Mouse (Mus musculus) hematopoietic stem cell, adult 5-6 weeks (primary cell): ENCODE results near the gene Gcdh. TPM values are rescaled to one million over a fixed set of nuclear protein-coding genes. Genes with fewer than 3 reads are reported as not detected.
A peak's percentile ranks its signal among the peaks of the same experiment; 100 is the strongest.

Source experiments
- ATAC-seq, 2 experiments: fragments of 125-278 bp in 1 of 2; replicated peaks in 1 of 2; 2 replicates each; pipeline ENCODE4 v1.8.0; 2016 to 2017; ENCODE audit warnings: inconsistent platforms in 2 of 2, mild to moderate bottlenecking in 2 of 2, moderate number of reproducible peaks in 2 of 2, low read depth in 1 of 2, moderate TSS enrichment in 1 of 2; ENCODE audit not compliant: low FRiP score in 2 of 2, poor library complexity in 2 of 2, severe bottlenecking in 2 of 2, insufficient read depth in 1 of 2, low TSS enrichment in 1 of 2
- total RNA-seq: library from RNA; stranded (forward); fragments of 172-1452, 232-1000 nt; gene quantifications from 2 replicates; pipeline ENCODE4 v1.2.3, GENCODE M21; 2017

The Gcdh gene
- total RNA-seq, 1 experiment from 2014 or later: 37.4 TPM

DNA sequence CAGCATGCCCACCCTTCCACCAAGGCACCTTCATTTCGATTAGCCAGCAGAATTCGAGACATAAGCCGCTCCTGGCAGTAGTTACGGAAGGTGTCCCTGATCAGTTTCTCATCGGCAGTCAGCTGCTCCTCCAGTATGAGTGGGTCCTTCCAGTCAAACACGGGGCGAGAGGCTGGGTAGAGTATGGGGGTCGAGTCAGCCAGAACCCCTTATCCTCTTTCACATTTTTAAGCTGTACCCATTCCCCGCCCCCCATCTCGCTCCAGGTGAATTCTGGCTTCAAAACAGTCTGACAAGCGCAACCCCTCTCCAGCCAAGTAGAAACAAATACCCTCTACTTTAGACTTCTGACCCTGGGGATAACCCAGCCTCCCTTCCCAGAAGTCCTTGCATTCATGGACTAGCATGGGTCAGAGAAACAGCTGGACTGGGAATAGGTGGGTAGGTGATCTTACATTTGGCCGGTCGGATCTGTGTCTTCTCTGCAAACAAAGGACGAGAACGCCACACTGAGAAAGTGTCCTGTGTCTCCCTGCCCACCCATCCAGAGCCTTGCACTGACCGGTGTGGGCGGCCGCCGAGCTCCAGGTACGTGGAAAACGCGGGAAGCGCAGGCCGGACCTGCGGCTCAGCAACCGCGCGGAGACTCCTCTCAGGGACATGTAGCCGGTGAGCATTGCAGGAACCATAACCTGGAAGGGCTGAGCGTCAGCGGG lies 570 bp downstream of the Gcdh start:
- ATAC-seq: no peak

- ATAC-seq: no peak
Observed at GRCm38 (mm10) chr8:84889141-84889540, 4.6 kb downstream of the Gcdh start.

- no peak for ATAC-seq
Observed at GRCm38 (mm10) chr8:84888280-84888679, 5.4 kb downstream of the Gcdh start.

DNA sequence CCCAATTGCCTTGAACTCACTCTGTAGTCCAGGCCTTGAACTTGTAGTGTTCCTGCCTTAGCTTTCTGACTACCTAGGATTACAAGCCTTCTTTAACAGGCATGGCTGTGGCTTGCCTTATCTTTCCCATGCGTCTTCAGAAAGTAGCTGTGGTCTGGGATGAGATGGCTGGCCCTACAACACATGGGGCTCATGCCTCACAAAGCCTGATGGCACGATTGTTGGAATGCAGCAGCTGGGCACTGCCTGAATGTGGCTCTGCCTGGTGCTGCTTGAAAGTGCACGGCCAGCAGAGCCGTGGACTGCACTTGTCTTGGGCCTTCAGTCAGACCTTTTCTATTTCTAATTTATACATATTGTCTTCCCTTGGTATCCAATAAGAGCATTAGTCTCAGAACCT lies 9.0 kb downstream of the Gcdh start:
- ATAC-seq: no peak

DNA sequence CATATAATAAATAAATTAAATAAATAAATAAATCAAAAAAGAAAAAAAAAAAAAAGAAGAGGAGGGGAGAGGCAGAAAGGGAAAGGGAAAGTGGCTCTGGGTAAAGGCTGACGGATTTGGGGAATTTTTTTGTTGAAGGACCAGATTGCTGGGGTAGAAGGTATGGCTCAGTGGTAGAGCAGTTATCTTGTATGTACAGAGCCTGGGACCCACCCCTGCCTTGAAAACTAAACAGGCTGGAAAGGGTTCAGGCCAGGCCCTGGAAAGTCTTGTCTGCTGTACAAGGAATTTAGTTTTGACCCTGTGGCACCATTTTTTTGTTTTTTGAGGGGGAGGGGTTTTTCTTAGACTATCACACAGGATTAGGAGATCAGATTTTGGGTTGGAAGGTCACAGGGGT lies 14.8 kb downstream of the Gcdh start:
- no peak for ATAC-seq

GRCm38 (mm10) chr8:84877297-84878035 lies 16.3 kb downstream of the Gcdh start:
- no peak for ATAC-seq

DNA sequence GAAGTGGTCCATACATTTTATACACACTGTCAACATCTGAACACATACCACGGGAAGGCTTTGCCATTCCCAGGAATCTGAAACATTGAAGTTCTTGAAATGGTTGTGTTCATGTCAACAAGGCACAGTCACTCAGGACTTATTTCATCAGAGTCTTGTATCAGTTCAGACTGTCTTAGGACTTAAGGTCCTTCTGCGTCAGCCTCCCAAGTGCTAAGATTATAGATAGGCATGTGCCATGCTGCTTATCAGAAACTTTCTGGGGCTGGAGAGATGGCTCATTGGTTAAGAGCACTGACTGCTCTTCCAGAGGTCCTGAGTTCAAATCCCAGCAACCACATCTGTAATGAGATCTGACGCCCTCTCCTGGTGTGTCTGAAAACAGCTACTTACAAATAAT lies 19.4 kb downstream of the Gcdh start:
- no peak for ATAC-seq

- ATAC-seq: no peak
Observed at GRCm38 (mm10) chr8:84873016-84873415, 20.7 kb downstream of the Gcdh start.

- ATAC-seq: peak; percentile 4 to 33; a peak in 2 of 4 replicates
Observed at GRCm38 (mm10) chr8:84872309-84872965, 21.3 kb downstream of the Gcdh start.

DNA sequence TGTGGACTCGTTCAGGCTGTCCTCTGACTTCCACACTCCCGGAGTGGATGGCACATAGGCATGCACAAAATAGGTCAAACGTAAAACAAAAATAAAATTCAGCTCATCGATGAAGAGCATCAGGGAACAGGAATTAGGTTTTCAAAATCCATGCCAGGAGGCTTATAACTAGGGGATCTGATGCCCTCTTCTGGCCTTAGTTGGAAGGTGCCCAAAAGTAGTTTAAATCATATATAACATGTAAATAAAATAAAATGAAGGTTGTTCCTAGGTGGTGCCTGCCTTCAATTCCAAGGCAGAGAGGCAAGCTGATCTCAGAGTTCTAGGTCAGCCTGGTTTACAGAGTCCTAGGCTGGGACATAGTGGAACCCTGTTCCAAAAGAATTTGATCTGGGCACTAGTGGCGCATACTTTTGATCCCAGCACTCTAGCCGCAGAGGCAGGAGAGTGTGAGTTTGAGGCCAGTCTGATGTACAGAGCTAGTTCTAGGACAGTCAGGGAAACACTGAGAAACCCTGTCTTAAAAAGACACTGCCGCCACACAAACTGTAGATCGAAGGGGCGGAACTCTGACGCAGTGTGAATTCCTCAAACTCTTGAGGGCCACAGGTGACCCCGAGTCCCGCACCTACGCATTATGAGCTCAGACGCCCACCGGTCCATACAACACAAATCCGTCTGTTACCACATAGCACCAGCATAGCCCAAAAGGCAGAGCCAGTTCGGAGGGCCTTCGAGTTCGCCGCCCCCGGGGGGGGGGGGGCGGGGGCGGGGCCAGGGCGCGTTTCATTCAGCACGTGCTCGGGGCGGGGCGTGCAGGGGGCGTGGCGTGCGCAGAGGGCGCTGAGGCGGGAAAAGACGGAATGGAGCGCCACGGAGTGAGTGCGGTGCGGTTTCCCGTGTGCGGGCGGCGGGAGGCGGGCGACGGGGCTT lies 22.1 kb downstream of the Gcdh start, which contains the start of gene Syce2:
Syce2 (plus strand) TSS at position 736 of the 933 bp plus-strand sequence.
- ATAC-seq: peak; percentile 74 to 77

GRCm38 (mm10) chr8:84856864-84857441 lies 36.8 kb downstream of the Gcdh start, which contains the start of gene Farsa:
Farsa (plus strand) TSS chr8:84856989.
- peak; percentile 96 for ATAC-seq

DNA sequence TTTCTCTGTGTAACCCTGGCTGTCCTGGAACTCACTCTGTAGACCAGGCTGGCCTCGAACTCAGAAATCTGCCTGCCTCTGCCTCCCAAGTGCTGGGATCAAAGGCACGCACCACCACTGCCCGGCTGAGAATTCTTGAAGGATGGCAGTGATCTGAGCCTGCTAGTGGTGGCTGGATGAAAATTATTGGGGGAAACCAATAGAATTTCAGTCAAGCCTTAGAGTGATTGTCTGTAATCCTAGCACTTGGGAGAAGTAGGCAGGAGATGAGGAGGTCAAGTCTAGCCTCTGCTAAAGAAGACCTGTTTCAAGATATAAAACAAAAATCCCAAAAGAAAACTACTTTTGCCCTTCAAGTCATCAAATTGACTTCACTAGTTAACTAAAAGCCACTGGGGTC lies 37.3 kb downstream of the Gcdh start:
- ATAC-seq: no peak

GRCm38 (mm10) chr8:84847684-84848435 lies 45.9 kb downstream of the Gcdh start:
- ATAC-seq: peak; percentile 34 to 54

- ATAC-seq: peak; percentile 92 to 93
Observed at GRCm38 (mm10) chr8:84846722-84847572, 46.8 kb downstream of the Gcdh start, which contains the start of gene Calr. Calr (minus strand) TSS chr8:84846934.

DNA sequence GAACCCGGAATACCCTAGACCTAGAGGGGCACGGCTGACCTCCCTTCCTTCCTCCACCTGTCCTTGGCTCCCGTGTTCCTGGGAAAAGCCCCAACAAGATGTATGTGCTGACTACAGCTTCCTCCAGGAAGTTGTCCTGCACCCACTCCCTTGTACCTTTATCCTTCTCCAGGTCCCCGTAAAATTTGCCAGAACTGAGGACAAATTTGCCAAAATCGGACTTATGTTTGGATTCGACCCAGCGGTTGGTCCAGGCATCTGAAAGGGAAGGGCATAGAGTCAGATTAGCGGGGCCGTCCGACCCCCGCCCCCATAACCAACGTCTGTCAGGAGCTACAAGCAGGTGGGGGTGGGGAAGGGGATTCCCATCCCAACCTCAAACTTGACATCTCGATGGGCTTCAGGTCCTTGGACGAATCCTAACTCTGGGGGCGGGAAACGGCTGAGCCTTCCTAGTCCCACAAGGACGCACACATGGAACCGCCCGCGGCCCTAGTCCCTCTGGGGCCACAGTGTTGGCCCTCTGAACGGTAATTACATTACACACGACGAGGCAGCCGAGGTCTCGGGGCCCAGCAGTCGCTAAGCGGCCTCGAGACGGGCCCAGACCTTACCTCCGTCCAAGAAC lies 47.5 kb downstream of the Gcdh start:
- ATAC-seq: no peak; a peak in 1 of 4 replicates
